Mouse (Mus musculus) liver, adult 2 months (tissue): ENCODE measurements around the gene Ypel2. TPM values are rescaled to one million over a fixed set of nuclear protein-coding genes. Genes with fewer than 3 reads are reported as not detected.

Source experiments
- DNase-seq: peaks from one replicate; pipeline ENCODE4 v3.0.0-alpha.2; 2011; ENCODE audit warnings: low read depth, low spot score; ENCODE audit errors: extremely low read depth
- H3K27ac ChIP-seq: fragments of 200-500 bp; replicated peaks from 2 replicates; pipeline ENCODE4 v1.5.1; 2012; ENCODE audit warnings: low read depth, mild to moderate bottlenecking, control low read depth, inconsistent platforms, low read length; ENCODE audit not compliant: insufficient read depth
- H3K27me3 ChIP-seq: fragments of 200-500 bp; 2 replicates; pipeline ENCODE4 v1.6.1; 2012; ENCODE audit warnings: mild to moderate bottlenecking, moderate library complexity, low read length, inconsistent platforms; ENCODE audit not compliant: control insufficient read depth, insufficient read depth
- H3K36me3 ChIP-seq: fragments of 200-500 bp; 2 replicates; pipeline ENCODE4 v1.6.1; 2012; ENCODE audit warnings: low read length, inconsistent platforms; ENCODE audit not compliant: control insufficient read depth, insufficient read depth
- H3K4me1 ChIP-seq: fragments of 200-500 bp; 2 replicates; pipeline ENCODE4 v1.6.1; 2011; ENCODE audit warnings: low read length; ENCODE audit not compliant: control insufficient read depth, insufficient read depth
- H3K4me3 ChIP-seq: fragments of 200-500 bp; 2 replicates; pipeline ENCODE4 v1.5.1; 2011; ENCODE audit warnings: low read depth, mild to moderate bottlenecking, control low read depth, low read length, moderate library complexity; ENCODE audit not compliant: insufficient read depth
- H3K79me2 ChIP-seq: fragments of 200-500 bp; 2 replicates; pipeline ENCODE4 v1.6.1; 2012; ENCODE audit warnings: inconsistent platforms, mild to moderate bottlenecking, low read length, moderate library complexity; ENCODE audit not compliant: control insufficient read depth, insufficient read depth
- H3K9ac ChIP-seq: fragments of 200-500 bp; 2 replicates; pipeline ENCODE4 v1.6.1; 2012; ENCODE audit warnings: low read depth, mild to moderate bottlenecking, control low read depth, inconsistent platforms, low read length
- CTCF ChIP-seq: fragments of 200-500 bp; IDR thresholded peaks from 2 replicates; pipeline ENCODE4 v1.5.1; 2011; ENCODE audit warnings: low read depth, low read length, control low read depth
- POLR2A ChIP-seq: fragments of 200-500 bp; IDR thresholded peaks from 2 replicates; pipeline ENCODE4 v1.6.1; 2011; ENCODE audit warnings: low read length, control low read depth; ENCODE audit not compliant: insufficient read depth; ENCODE audit errors: extremely low read depth
- WGBS: fragments of 180-500 bp; shearing (Covaris S2); methylation state at CpG from one replicate; pipeline ENCODE4 v1.1.7; 2018; 5-methylcytosine and 5-hydroxymethylcytosine counted together
- polyA plus RNA-seq: library from polyadenylated mRNA; depleted of rRNA; stranded (reverse); fragments of >200 nt; gene quantifications from 2 replicates; pipeline ENCODE4 v1.2.3, GENCODE M21; 2012
- total RNA-seq: library from RNA; depleted of rRNA; stranded (reverse); fragments of >200 nt; gene quantifications from 2 replicates; pipeline ENCODE4 v1.2.3, GENCODE M21; 2014

Ypel2 gene
- total and polyA plus RNA-seq, 2 experiments = 5.1 to 6.2 TPM

- Histone ChIP-seq H3K36me3 (no peaks in the 10 kb centered on the region), H3K9ac (peak overlapping the region; percentile 53), H3K27ac (peak overlapping the region; percentile 84), H3K79me2 (peaks cover 25% of the 10 kb centered on the region), H3K4me1 (peaks cover 17% of the 10 kb centered on the region), H3K4me3 (peak overlapping the region; percentile 46), H3K27me3 (no peaks in the 10 kb centered on the region)
- TF ChIP-seq CTCF (no peak), POLR2A (no peak)
- peak; percentile 76 for DNase-seq
- 7% methylated on average over 6 of the region's 6 CpGs for whole genome bisulfite sequencing
These were observed 823 bp upstream of the Ypel2 start for GRCm38 (mm10) chr11:86994330-86994729.

GRCm38 (mm10) chr11:86992461-86992988, 982 bp downstream of the Ypel2 start:
- Histone ChIP-seq H3K27ac (peak overlapping the region; percentile 88), H3K4me3 (peak overlapping the region; percentile 78), H3K9ac (peak overlapping the region; percentile 95), H3K79me2 (peaks cover 27% of the 10 kb centered on the region), H3K4me1 (peaks cover 17% of the 10 kb centered on the region), H3K27me3 (no peaks in the 10 kb centered on the region), H3K36me3 (peaks cover 2% of the 10 kb centered on the region; the same call in 1 of the 2 replicates)
- 2% methylated on average over 13 of the region's 13 CpGs for WGBS
- no peak for DNase-seq
- TF ChIP-seq POLR2A (no peak), CTCF (no peak)

- Histone ChIP-seq H3K4me3 (no peak overlapping the region), H3K36me3 (peaks cover 2% of the 10 kb centered on the region; the same call in 1 of the 2 replicates), H3K9ac (no peak overlapping the region), H3K79me2 (peaks cover 33% of the 10 kb centered on the region), H3K4me1 (peaks cover 17% of the 10 kb centered on the region), H3K27ac (no peak overlapping the region), H3K27me3 (no peaks in the 10 kb centered on the region)
- 46% methylated on average over 4 of the region's 4 CpGs for WGBS
- DNase-seq = peak; percentile 67
- TF ChIP-seq POLR2A (no peak), CTCF (no peak)
These were observed 2.3 kb downstream of the Ypel2 start for GRCm38 (mm10) chr11:86991241-86991640.

- Histone ChIP-seq H3K4me3 (no peak overlapping the region), H3K27ac (no peak overlapping the region), H3K79me2 (peaks cover 39% of the 10 kb centered on the region), H3K9ac (no peak overlapping the region), H3K4me1 (peaks cover 15% of the 10 kb centered on the region), H3K27me3 (no peaks in the 10 kb centered on the region), H3K36me3 (peaks cover 2% of the 10 kb centered on the region; the same call in 1 of the 2 replicates)
- 91% methylated on average over 3 of the region's 3 CpGs for WGBS
- DNase-seq = no peak
- no peak for TF ChIP-seq POLR2A
- TF ChIP-seq CTCF = no peak
These were observed 3.2 kb downstream of the Ypel2 start for GRCm38 (mm10) chr11:86990309-86990708.

GRCm38 (mm10) chr11:86984990-86985389, 8.5 kb downstream of the Ypel2 start:
- Histone ChIP-seq H3K79me2 (peaks cover 56% of the 10 kb centered on the region), H3K36me3 (peaks cover 2% of the 10 kb centered on the region; the same call in 1 of the 2 replicates), H3K27ac (no peak overlapping the region), H3K4me1 (peaks cover 2% of the 10 kb centered on the region; the same call in 1 of the 2 replicates), H3K27me3 (no peaks in the 10 kb centered on the region), H3K9ac (no peak overlapping the region), H3K4me3 (no peak overlapping the region)
- TF ChIP-seq CTCF (no peak), POLR2A (no peak)
- WGBS = 67% methylated on average over 3 of the region's 3 CpGs
- DNase-seq = no peak

DNA sequence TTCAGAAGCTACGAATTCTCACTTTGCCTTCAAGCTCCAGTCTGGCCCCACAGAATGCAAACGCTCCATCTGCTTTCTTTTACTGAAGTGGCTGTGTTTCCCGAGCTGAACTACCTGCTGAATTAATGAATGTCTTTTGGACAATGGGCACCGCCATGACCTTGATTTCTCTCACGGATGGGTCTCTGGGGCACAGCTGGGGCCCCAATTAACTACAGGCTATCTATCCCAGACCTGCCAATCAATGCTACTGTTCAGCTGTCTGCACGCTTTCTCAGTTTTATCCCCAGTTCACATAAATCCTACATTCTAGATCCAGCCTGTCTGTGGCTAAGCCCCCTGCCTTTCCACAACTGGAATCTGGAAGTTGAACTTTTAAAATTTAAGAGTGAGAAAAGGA, 10.5 kb downstream of the Ypel2 start:
- H3K27ac ChIP-seq = no peak overlapping the region
- peaks cover 5% of the 10 kb centered on the region for H3K4me1 ChIP-seq
- H3K27me3 ChIP-seq = no peaks in the 10 kb centered on the region
- 93% methylated on average over 6 of the region's 6 CpGs for WGBS
- H3K36me3 ChIP-seq = no peaks in the 10 kb centered on the region; the same call in 1 of the 2 replicates
- no peak for DNase-seq
- no peak overlapping the region for H3K9ac ChIP-seq
- TF ChIP-seq CTCF = no peak
- peaks cover 55% of the 10 kb centered on the region for H3K79me2 ChIP-seq
- no peak overlapping the region for H3K4me3 ChIP-seq
